In the genomic region with DNA sequence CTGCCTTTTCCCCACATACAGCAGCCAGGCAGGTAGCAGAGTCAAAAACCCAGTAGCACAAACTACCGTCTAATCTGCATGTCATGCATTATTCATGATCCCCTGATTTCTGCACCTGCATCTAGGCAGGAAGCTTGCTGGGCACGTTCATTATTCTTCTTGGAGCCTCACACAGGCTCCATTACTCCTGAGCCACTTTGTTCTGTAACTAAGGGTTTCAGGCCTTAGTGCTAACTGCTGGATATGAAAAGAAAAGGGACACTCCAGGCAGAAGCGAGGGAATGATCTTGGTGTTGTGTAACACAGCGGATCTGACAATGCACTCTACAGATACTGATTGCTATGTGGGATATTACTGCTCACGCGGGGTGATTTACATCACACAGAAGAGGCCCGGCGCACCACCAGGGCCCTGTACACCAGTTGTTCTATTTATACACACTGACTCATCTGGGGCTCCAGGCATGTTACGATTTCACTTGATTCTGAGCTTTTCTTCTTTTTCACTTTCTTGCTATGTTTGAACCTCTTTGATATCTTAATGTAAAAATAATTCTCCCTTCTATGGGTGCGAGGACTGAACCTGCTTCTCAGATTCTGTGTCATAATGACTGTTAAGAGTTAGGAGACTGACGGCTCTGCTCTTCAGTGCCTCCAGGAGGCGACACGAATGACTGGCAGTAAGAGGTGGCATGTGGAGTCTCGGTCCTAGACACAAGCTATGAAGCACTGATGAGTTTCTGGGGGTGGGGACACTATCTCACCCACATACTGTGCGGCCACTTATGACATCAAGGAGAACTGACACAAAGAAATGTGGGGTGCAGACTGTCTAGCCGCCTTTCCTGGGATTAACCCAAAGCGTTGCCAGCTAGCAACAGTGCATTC, we compare ENCODE assay signal across 10 mouse cellular contexts.
DNase-seq lines count a peak whose midpoint lies in the region; ATAC-seq lines count a peak whose summit lies in the region.
"Had no signal": no experiment of that assay in that cellular context is flagged by ENCODE, and none has a peak within 500 bp of the region (broad histone marks: within the 10 kb centered on the region; RNA-seq: fewer than 3 reads in every experiment).

No protein-coding gene starts in this region.

- H3K9me3 ChIP-seq in hindbrain, embryonic 15.5 days, result no peaks in the 10 kb centered on the region
- no peaks in the 10 kb centered on the region for H3K9me3 ChIP-seq in neural tube, embryonic 13.5 days
- H3K9me3 ChIP-seq in liver, embryonic 11.5 days (ENCODE audit: control insufficient read depth, low read length), result no peaks in the 10 kb centered on the region
- H3K9me3 ChIP-seq: limb, embryonic 15.5 days had no signal

- no peak overlapping the region for H3K4me3 ChIP-seq in hindbrain, embryonic 15.5 days
- no peak overlapping the region for H3K4me3 ChIP-seq in neural tube, embryonic 13.5 days
- no peak overlapping the region for H3K4me3 ChIP-seq in liver, embryonic 11.5 days (ENCODE audit: low read depth, low read length)
- H3K4me3 ChIP-seq: erythroblast, embryonic 14.5 days; limb, embryonic 15.5 days had no signal

- peak; percentile 70 for ATAC-seq in hindbrain, embryonic 15.5 days (ENCODE audit: low FRiP score, low read depth)
- ATAC-seq in neural tube, embryonic 13.5 days (ENCODE audit: low read depth), result peak; percentile 79
- no peak for ATAC-seq in liver, embryonic 11.5 days (replicated peaks; ENCODE audit: low FRiP score)

- H3K9ac ChIP-seq in hindbrain, embryonic 15.5 days, result peak overlapping the region; percentile 13; the same call in 1 of the 2 replicates
- H3K9ac ChIP-seq in neural tube, embryonic 13.5 days, result no peak overlapping the region
- no peak overlapping the region for H3K9ac ChIP-seq in liver, embryonic 11.5 days (ENCODE audit: low read depth, low read length)
- H3K9ac ChIP-seq: limb, embryonic 15.5 days had no signal

- peak; percentile 12 for DNase-seq in cerebellum, postnatal 10 days
- no peak for DNase-seq in cerebellum, adult 18-20 months
- DNase-seq in retina, postnatal 1 day, result peak; percentile 52
- no peak for DNase-seq in retina, embryonic 14.5 days (ENCODE audit: low spot score)
- no peak for DNase-seq in cerebellum, postnatal 25 days
- no peak for DNase-seq in liver, embryonic 11.5 days (ENCODE audit: low spot score)

- peaks cover 30% of the 10 kb centered on the region for H3K4me1 ChIP-seq in hindbrain, embryonic 15.5 days (replicated peaks)
- peaks cover 44% of the 10 kb centered on the region for H3K4me1 ChIP-seq in neural tube, embryonic 13.5 days (replicated peaks)
- H3K4me1 ChIP-seq in liver, embryonic 11.5 days (replicated peaks; ENCODE audit: control insufficient read depth, insufficient read depth, low read length), result peaks cover 6% of the 10 kb centered on the region; the same call in 1 of the 2 replicates

- 33% methylated on average over 17 of the region's 17 CpGs for WGBS in hindbrain, embryonic 15.5 days
- 34% methylated on average over 17 of the region's 17 CpGs for WGBS in neural tube, embryonic 13.5 days
- 79% methylated on average over 17 of the region's 17 CpGs for WGBS in liver, embryonic 11.5 days

- peak overlapping the region; percentile 24; the same call in 1 of the 2 replicates for H3K4me2 ChIP-seq in hindbrain, embryonic 15.5 days
- H3K4me2 ChIP-seq in neural tube, embryonic 13.5 days, result peak overlapping the region; percentile 20; the same call in 1 of the 2 replicates
- H3K4me2 ChIP-seq in liver, embryonic 11.5 days, result no peak overlapping the region
- H3K4me2 ChIP-seq: limb, embryonic 15.5 days had no signal

- H3K27ac ChIP-seq in hindbrain, embryonic 15.5 days (replicated peaks), result peak overlapping the region; percentile 73
- peak overlapping the region; percentile 87 for H3K27ac ChIP-seq in neural tube, embryonic 13.5 days (replicated peaks)
- H3K27ac ChIP-seq in liver, embryonic 11.5 days (ENCODE audit: low read depth, low read length), result no peak overlapping the region

- no peaks in the 10 kb centered on the region for H3K27me3 ChIP-seq in hindbrain, embryonic 15.5 days
- no peaks in the 10 kb centered on the region for H3K27me3 ChIP-seq in neural tube, embryonic 13.5 days
- H3K27me3 ChIP-seq in liver, embryonic 11.5 days (replicated peaks; ENCODE audit: control insufficient read depth, insufficient read depth, low read length), result no peaks in the 10 kb centered on the region
- H3K27me3 ChIP-seq: limb, embryonic 15.5 days had no signal

- no peaks in the 10 kb centered on the region for H3K36me3 ChIP-seq in hindbrain, embryonic 15.5 days
- peaks cover 4% of the 10 kb centered on the region; the same call in 1 of the 2 replicates for H3K36me3 ChIP-seq in neural tube, embryonic 13.5 days
- no peaks in the 10 kb centered on the region for H3K36me3 ChIP-seq in liver, embryonic 11.5 days (ENCODE audit: control insufficient read depth, insufficient read depth, low read length)

Comparison
In these comparisons a context has a peak if more than half of its experiments do, and no peak if none do; other contexts are left out.
1. DNase-seq: peak in cerebellum, postnatal 10 days (2 of 2) and retina, postnatal 1 day (single experiment); none in cerebellum, adult 18-20 months (0 of 2), retina, embryonic 14.5 days (single experiment), cerebellum, postnatal 25 days (0 of 2) and liver, embryonic 11.5 days (single experiment).